32 mouse cellular contexts compared by ENCODE assay signal in genomic region chr16:89372734-89373461, GRCm38 (mm10). TPM values are rescaled to one million over a fixed set of nuclear protein-coding genes. Genes with fewer than 3 reads are reported as not detected.
"Had no signal": no experiment of that assay in that cellular context is flagged by ENCODE, and none has a peak within 500 bp of the region (broad histone marks: within the 10 kb centered on the region; RNA-seq: fewer than 3 reads in every experiment).

No protein-coding gene starts in this region.

- H3K4me2 ChIP-seq: heart, embryonic 11.5 days; heart, embryonic 13.5 days; heart, embryonic 15.5 days; hindbrain, embryonic 13.5 days; hindbrain, embryonic 15.5 days; kidney, embryonic 15.5 days; limb, embryonic 12.5 days; liver, embryonic 11.5 days; liver, embryonic 13.5 days had no signal

- H3K4me1 ChIP-seq: heart, embryonic 13.5 days; heart, embryonic 15.5 days; hindbrain, embryonic 13.5 days; hindbrain, embryonic 15.5 days; kidney, embryonic 15.5 days; limb, embryonic 10.5 days; limb, embryonic 12.5 days; liver, embryonic 13.5 days had no signal

- H3K9ac ChIP-seq: heart, embryonic 13.5 days; heart, embryonic 15.5 days; hindbrain, embryonic 13.5 days; hindbrain, embryonic 15.5 days; kidney, embryonic 15.5 days; limb, embryonic 12.5 days; liver, embryonic 13.5 days had no signal

- DNase-seq: gastrocnemius, postnatal 14 days; gastrocnemius, postnatal 36 days; heart, adult 11 months; heart, adult 2 months; heart, postnatal 14 days; heart, postnatal 36 days; kidney, adult 11 months; kidney, adult 2 months; kidney, adult 9 months; kidney, postnatal 25 days; kidney, postnatal 4 days; liver; liver, embryonic 13.5 days had no signal

- ATAC-seq: hindbrain, postnatal 0 days; intestine, embryonic 16.5 days had no signal

- H3K4me3 ChIP-seq: heart, adult 2 months; heart, embryonic 13.5 days; heart, embryonic 15.5 days; hindbrain, embryonic 13.5 days; hindbrain, embryonic 15.5 days; kidney, embryonic 15.5 days; layer of hippocampus, adult 2 months; left cerebral cortex, adult 2 months; limb, embryonic 10.5 days; limb, embryonic 12.5 days; liver, embryonic 13.5 days had no signal

- H3K27me3 ChIP-seq: heart, embryonic 13.5 days; heart, embryonic 15.5 days; hindbrain, embryonic 13.5 days; hindbrain, embryonic 15.5 days; kidney, embryonic 15.5 days; limb, embryonic 12.5 days; liver, embryonic 13.5 days had no signal

- H3K9me3 ChIP-seq: heart, embryonic 13.5 days; heart, embryonic 15.5 days; hindbrain, embryonic 13.5 days; hindbrain, embryonic 15.5 days; kidney, embryonic 15.5 days; limb, embryonic 10.5 days; limb, embryonic 12.5 days; liver, embryonic 13.5 days had no signal

- H3K36me3 ChIP-seq: heart, embryonic 13.5 days; heart, embryonic 15.5 days; hindbrain, embryonic 13.5 days; hindbrain, embryonic 15.5 days; kidney, embryonic 15.5 days; limb, embryonic 10.5 days; limb, embryonic 12.5 days; liver, embryonic 13.5 days had no signal

- H3K27ac ChIP-seq: heart, adult 2 months; heart, embryonic 13.5 days; heart, embryonic 15.5 days; hindbrain, embryonic 13.5 days; hindbrain, embryonic 15.5 days; hindbrain, postnatal 0 days; kidney, embryonic 15.5 days; kidney, postnatal 0 days; layer of hippocampus, adult 2 months; left cerebral cortex, adult 2 months; limb, embryonic 10.5 days; limb, embryonic 12.5 days; liver, embryonic 13.5 days had no signal

RNA-seq across cellular contexts. Expression of gene Krtap21-1, which starts 30.8 kb away (rescaled TPM):
- polyA plus RNA-seq: gonadal fat pad, adult 2 months; heart, adult 2 months; heart, embryonic 11.5 days; heart, embryonic 13.5 days; heart, embryonic 15.5 days; heart, postnatal 0 days; hindbrain, embryonic 11.5 days; hindbrain, embryonic 13.5 days; hindbrain, embryonic 15.5 days; hindbrain, postnatal 0 days; intestine, embryonic 14.5 days; intestine, embryonic 16.5 days; kidney, adult 2 months; kidney, embryonic 15.5 days; kidney, postnatal 0 days; limb, embryonic 10.5 days; limb, embryonic 12.5 days; limb, embryonic 14.5 days; liver, embryonic 11.5 days; liver, embryonic 13.5 days had no signal

RNA-seq across cellular contexts. Expression of gene Krtap6-2, which starts 47.0 kb away (rescaled TPM):
- polyA plus RNA-seq: gonadal fat pad, adult 2 months; heart, adult 2 months; heart, embryonic 11.5 days; heart, embryonic 13.5 days; heart, embryonic 15.5 days; heart, postnatal 0 days; hindbrain, embryonic 11.5 days; hindbrain, embryonic 13.5 days; hindbrain, embryonic 15.5 days; hindbrain, postnatal 0 days; intestine, embryonic 14.5 days; intestine, embryonic 16.5 days; kidney, adult 2 months; kidney, embryonic 15.5 days; kidney, postnatal 0 days; limb, embryonic 10.5 days; limb, embryonic 12.5 days; limb, embryonic 14.5 days; liver, embryonic 11.5 days; liver, embryonic 13.5 days had no signal
